In the genomic region with DNA sequence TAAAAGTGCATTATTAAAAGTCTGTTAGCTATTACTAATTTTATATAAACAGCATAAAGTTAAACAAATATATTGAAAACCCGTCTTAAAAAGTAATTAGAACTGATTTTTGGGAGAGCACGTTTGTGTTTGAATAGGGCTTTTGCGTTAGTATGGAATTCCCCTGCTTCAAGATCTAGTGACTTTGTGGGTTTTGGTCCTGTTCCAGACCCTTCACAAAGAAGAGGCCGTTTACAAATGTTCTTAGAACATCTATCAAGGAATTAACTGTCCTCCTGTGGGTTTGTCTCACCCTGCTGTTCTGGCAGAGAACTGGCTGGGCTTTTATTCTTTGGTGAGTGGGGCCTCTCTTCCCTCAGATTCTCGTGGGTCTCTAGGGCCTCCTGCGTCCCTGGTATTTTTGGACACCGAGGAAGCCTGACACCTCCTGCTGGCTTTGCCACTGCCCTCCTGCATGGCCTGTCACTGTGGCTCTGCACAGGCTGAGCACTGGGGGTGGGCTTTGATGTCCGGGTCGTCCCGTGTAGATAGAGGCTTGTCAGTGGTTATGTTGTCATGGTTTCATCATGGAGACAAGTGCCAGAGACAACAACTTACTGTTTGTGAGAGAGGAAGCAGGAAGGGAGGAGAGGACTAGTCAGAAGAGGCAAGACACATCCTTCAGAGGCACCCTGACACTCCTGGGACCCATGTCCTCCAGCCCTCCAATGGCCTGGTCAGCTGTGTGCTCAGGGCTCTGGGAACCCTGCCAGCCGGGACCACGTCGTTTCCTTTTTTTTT, we compare ENCODE assay signal across 10 mouse cellular contexts. TPM values are rescaled to one million over a fixed set of nuclear protein-coding genes. Genes with fewer than 3 reads are reported as not detected.
DNase-seq lines count a peak whose midpoint lies in the region; ATAC-seq and TF ChIP-seq lines count a peak whose summit lies in the region.
"Had no signal": no experiment of that assay in that cellular context is flagged by ENCODE, and none has a peak within 500 bp of the region (broad histone marks: within the 10 kb centered on the region; RNA-seq: fewer than 3 reads in every experiment).

No protein-coding gene starts in this region.

- H3K9me3 ChIP-seq in intestine, embryonic 16.5 days (ENCODE audit: control insufficient read depth, low read length), result no peaks in the 10 kb centered on the region

- no peaks in the 10 kb centered on the region for H3K27me3 ChIP-seq in spleen, adult 2 months (ENCODE audit: control insufficient read depth, insufficient read depth, low read length)
- no peaks in the 10 kb centered on the region for H3K27me3 ChIP-seq in intestine, embryonic 16.5 days (replicated peaks; ENCODE audit: control insufficient read depth, insufficient read depth, low read length)

- no peak overlapping the region for H3K4me2 ChIP-seq in intestine, embryonic 16.5 days (ENCODE audit: low read depth, low read length)

- TF ChIP-seq CTCF in spleen, adult 2 months (IDR thresholded peaks at IDR 0.05; ENCODE audit: extremely low read depth, insufficient read depth, insufficient read length, insufficient replicate concordance), result no peak

- DNase-seq in heart, adult 11 months, result peak; percentile 96
- DNase-seq in heart, postnatal 25 days (ENCODE audit: low spot score), result no peak
- DNase-seq in spleen, adult 2 months (ENCODE audit: low read depth in 1 of 2, low spot score in 2 of 2), result no peak
- DNase-seq in spleen, postnatal 4 days (ENCODE audit: low spot score in 2 of 2), result no peak
- no peak for DNase-seq in retina, postnatal 1 day
- DNase-seq: adrenal gland, postnatal 10 days; spleen, adult 18-20 months had no signal

- H3K4me3 ChIP-seq in spleen, adult 2 months (ENCODE audit: extremely low read depth, insufficient read depth, insufficient read length), result no peak overlapping the region
- H3K4me3 ChIP-seq in intestine, embryonic 16.5 days (ENCODE audit: low read length), result no peak overlapping the region

- intact Hi-C loops in heart, postnatal 25 days (cut with DNase I), result no loop called here

- TF ChIP-seq POLR2A in spleen, adult 2 months (IDR thresholded peaks at IDR 0.05; ENCODE audit: low read depth, low read length), result no peak

- peaks cover 9% of the 10 kb centered on the region for H3K36me3 ChIP-seq in spleen, adult 2 months (ENCODE audit: control insufficient read depth, insufficient read depth, low read length)
- peaks cover 2% of the 10 kb centered on the region; the same call in 1 of the 2 replicates for H3K36me3 ChIP-seq in intestine, embryonic 16.5 days (ENCODE audit: control insufficient read depth, insufficient read depth, low read length)

- no peak overlapping the region for H3K9ac ChIP-seq in intestine, embryonic 16.5 days (ENCODE audit: low read depth, low read length)

- WGBS in spleen, adult 2 months, result 45% methylated on average over 13 of the region's 13 CpGs
- 52% methylated on average over 13 of the region's 13 CpGs for WGBS in intestine, embryonic 16.5 days

- H3K27ac ChIP-seq in spleen, adult 2 months (ENCODE audit: insufficient read depth, low read length), result peak overlapping the region; percentile 67
- H3K27ac ChIP-seq in intestine, embryonic 16.5 days (ENCODE audit: low read length), result peak overlapping the region; percentile 34; the same call in 1 of the 2 replicates

- no peak for ATAC-seq in intestine, embryonic 16.5 days
- no peak for ATAC-seq in cerebellum, adult (ENCODE audit: insufficient number of reproducible peaks, low FRiP score, low TSS enrichment)
- ATAC-seq in activated CD4-positive, CD25-positive, alpha-beta regulatory T cell, adult 4 months, result no peak

- peaks cover 9% of the 10 kb centered on the region; the same call in 1 of the 2 replicates for H3K4me1 ChIP-seq in spleen, adult 2 months (ENCODE audit: control insufficient read depth, insufficient read depth, insufficient read length)
- H3K4me1 ChIP-seq in intestine, embryonic 16.5 days (ENCODE audit: control insufficient read depth, insufficient read depth, low read length), result peaks cover 7% of the 10 kb centered on the region; the same call in 1 of the 2 replicates

RNA-seq across cellular contexts. Expression of gene Ube2g2, which starts 12.6 kb away (rescaled TPM):
- total RNA-seq in heart, postnatal 25 days (2021), result 10 to 100 TPM; 66.7 to 68.4 TPM
- 31.4 and 34.0 TPM in 2 replicates for polyA plus RNA-seq in spleen, adult 2 months (2012; rRNA removed)
- 61.5 and 68.6 TPM in 2 replicates for polyA plus RNA-seq in intestine, embryonic 16.5 days (2015; fragmentation: Nextera tagmentation; extraction: Ambion mirVana)
- polyA plus RNA-seq in activated CD4-positive, CD25-positive, alpha-beta regulatory T cell, adult 4 months (2017; shearing (Covaris generic)), result 10 to 100 TPM; 36.5 to 39.3 TPM

RNA-seq across cellular contexts. Expression of gene Gm49325, which starts 28.6 kb away (rescaled TPM):
- total RNA-seq in heart, postnatal 25 days (2021), result 10 to 100 TPM; 10.3 to 11.7 TPM
- not detected in 2 replicates for polyA plus RNA-seq in spleen, adult 2 months (2012; rRNA removed)
- polyA plus RNA-seq in intestine, embryonic 16.5 days (2015; fragmentation: Nextera tagmentation; extraction: Ambion mirVana), result 1.9 TPM in 1 of 2 replicates, not detected in the other
- polyA plus RNA-seq in activated CD4-positive, CD25-positive, alpha-beta regulatory T cell, adult 4 months (2017; shearing (Covaris generic)), result 1 to 10 TPM in 1 of 2 experiments, not detected in 1; 6.5 TPM

RNA-seq across cellular contexts. Expression of gene Sumo3, which starts 28.7 kb away (rescaled TPM):
- 10 to 100 TPM; 54.8 to 61.2 TPM for total RNA-seq in heart, postnatal 25 days (2021)
- polyA plus RNA-seq in spleen, adult 2 months (2012; rRNA removed), result 131 and 154 TPM in 2 replicates
- 330 and 356 TPM in 2 replicates for polyA plus RNA-seq in intestine, embryonic 16.5 days (2015; fragmentation: Nextera tagmentation; extraction: Ambion mirVana)
- 10 to 100 TPM; 75.5 to 83.8 TPM for polyA plus RNA-seq in activated CD4-positive, CD25-positive, alpha-beta regulatory T cell, adult 4 months (2017; shearing (Covaris generic))

RNA-seq across cellular contexts. Expression of gene Tspear, which starts 51.7 kb away (rescaled TPM):
- total RNA-seq in heart, postnatal 25 days (2021), result not detected
- polyA plus RNA-seq in spleen, adult 2 months (2012; rRNA removed), result 0.55 and 1.1 TPM in 2 replicates
- polyA plus RNA-seq in intestine, embryonic 16.5 days (2015; fragmentation: Nextera tagmentation; extraction: Ambion mirVana), result 0.48 and 0.51 TPM in 2 replicates
- under 1 TPM; 0.38 to 0.40 TPM for polyA plus RNA-seq in activated CD4-positive, CD25-positive, alpha-beta regulatory T cell, adult 4 months (2017; shearing (Covaris generic))

RNA-seq across cellular contexts. Expression of gene Pttg1ip, which starts 53.1 kb away (rescaled TPM):
- 100 to 1,000 TPM; 124 to 138 TPM for total RNA-seq in heart, postnatal 25 days (2021)
- 63.4 and 65.3 TPM in 2 replicates for polyA plus RNA-seq in spleen, adult 2 months (2012; rRNA removed)
- polyA plus RNA-seq in intestine, embryonic 16.5 days (2015; fragmentation: Nextera tagmentation; extraction: Ambion mirVana), result 177 and 181 TPM in 2 replicates
- 10 to 100 TPM; 85.6 to 92.6 TPM for polyA plus RNA-seq in activated CD4-positive, CD25-positive, alpha-beta regulatory T cell, adult 4 months (2017; shearing (Covaris generic))
